Mouse (Mus musculus): ENCODE data around the gene Ppp1r1c. TPM values are rescaled to one million over a fixed set of nuclear protein-coding genes. Genes with fewer than 3 reads are reported as not detected.

The Ppp1r1c gene
- polyA plus RNA-seq, 1 experiment: not detected

DNA sequence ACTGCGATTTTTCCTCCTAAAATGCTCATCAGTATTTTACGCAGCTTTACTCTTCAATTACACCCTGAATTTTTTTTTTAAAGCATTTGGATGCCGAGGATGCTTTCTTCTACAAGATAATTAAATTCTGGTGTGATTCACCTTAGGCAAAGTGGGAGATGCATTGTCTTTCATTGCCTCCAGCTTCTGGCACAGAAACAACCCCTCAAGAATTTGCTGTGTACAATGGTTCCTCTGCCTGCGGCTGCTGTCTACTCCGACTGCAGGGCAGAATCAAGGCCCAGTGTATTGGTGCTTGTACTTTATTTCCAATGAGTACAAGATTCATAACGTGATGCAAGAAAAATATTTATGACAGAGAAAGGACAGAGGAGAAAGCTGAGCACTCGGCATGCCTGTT is 73.2 kb downstream of the Ppp1r1c start:
- no peak overlapping the region for H3K4me3 ChIP-seq (ENCODE audit: control insufficient read depth, insufficient read depth, low read length)
- DNase-seq: no peak
- H3K27me3 ChIP-seq (ENCODE audit: control insufficient read depth, insufficient read depth, low read length): no peaks in the 10 kb centered on the region
- H3K36me3 ChIP-seq (ENCODE audit: control insufficient read depth, insufficient read depth, low read length): no peaks in the 10 kb centered on the region
- WGBS: 94% methylated on average over 7 of the region's 7 CpGs
- no peak overlapping the region for H3K27ac ChIP-seq (ENCODE audit: control insufficient read depth, insufficient read depth, low read length)
- no peak for TF ChIP-seq POLR2A (IDR thresholded peaks at IDR 0.05; ENCODE audit: control insufficient read depth, extremely low read depth, insufficient read depth, low read length, poor library complexity)
- TF ChIP-seq CTCF (IDR thresholded peaks at IDR 0.05; ENCODE audit: borderline replicate concordance, control insufficient read depth, extremely low read depth, insufficient read depth, low read length, poor library complexity): no peak
- no peaks in the 10 kb centered on the region for H3K4me1 ChIP-seq (replicated peaks; ENCODE audit: control insufficient read depth, insufficient read depth, low read length)

DNA sequence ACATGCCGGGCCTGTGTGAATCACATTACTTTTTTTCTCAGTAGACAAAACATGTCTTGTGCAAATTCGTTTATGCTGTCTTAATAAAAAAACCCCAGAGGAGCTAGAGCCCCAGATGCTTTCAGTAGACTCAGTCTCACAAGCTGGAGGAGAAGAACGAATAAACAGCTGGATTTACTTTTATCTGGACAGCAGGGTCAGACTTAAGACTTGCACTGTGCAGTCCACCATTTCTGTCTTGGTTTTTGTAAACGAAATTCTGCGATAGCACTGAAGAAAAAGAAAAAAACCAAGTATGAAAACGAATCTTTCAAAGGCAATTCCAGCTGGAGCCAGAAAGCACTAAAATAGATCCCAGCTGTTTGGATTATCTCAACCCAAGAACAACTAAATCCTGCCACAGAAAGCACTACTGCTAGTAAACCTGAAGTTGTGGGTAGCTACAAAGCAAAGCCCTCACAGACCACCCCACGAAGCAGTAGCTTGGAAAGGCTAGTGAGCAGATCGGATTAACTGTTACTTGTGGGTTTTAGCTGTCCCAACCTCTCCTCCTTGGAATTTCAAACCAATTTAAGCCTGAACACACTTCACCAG is 78.1 kb downstream of the Ppp1r1c start:
- TF ChIP-seq CTCF (IDR thresholded peaks at IDR 0.05; ENCODE audit: borderline replicate concordance, control insufficient read depth, extremely low read depth, insufficient read depth, low read length, poor library complexity) (no peak), POLR2A (IDR thresholded peaks at IDR 0.05; ENCODE audit: control insufficient read depth, extremely low read depth, insufficient read depth, low read length, poor library complexity) (no peak)
- Histone ChIP-seq H3K4me3 (ENCODE audit: control insufficient read depth, insufficient read depth, low read length) (no peak overlapping the region), H3K36me3 (ENCODE audit: control insufficient read depth, insufficient read depth, low read length) (no peaks in the 10 kb centered on the region), H3K4me1 (replicated peaks; ENCODE audit: control insufficient read depth, insufficient read depth, low read length) (no peaks in the 10 kb centered on the region), H3K27me3 (ENCODE audit: control insufficient read depth, insufficient read depth, low read length) (no peaks in the 10 kb centered on the region), H3K27ac (ENCODE audit: control insufficient read depth, insufficient read depth, low read length) (no peak overlapping the region)
- WGBS: 83% methylated on average over 8 of the region's 8 CpGs
- no peak for DNase-seq

- 94% methylated on average over 11 of the region's 11 CpGs for WGBS
- Histone ChIP-seq H3K36me3 (ENCODE audit: control insufficient read depth, insufficient read depth, low read length) (no peaks in the 10 kb centered on the region), H3K27me3 (ENCODE audit: control insufficient read depth, insufficient read depth, low read length) (no peaks in the 10 kb centered on the region), H3K27ac (ENCODE audit: control insufficient read depth, insufficient read depth, low read length) (no peak overlapping the region), H3K4me3 (ENCODE audit: control insufficient read depth, insufficient read depth, low read length) (no peak overlapping the region), H3K4me1 (replicated peaks; ENCODE audit: control insufficient read depth, insufficient read depth, low read length) (no peaks in the 10 kb centered on the region)
- TF ChIP-seq POLR2A (IDR thresholded peaks at IDR 0.05; ENCODE audit: control insufficient read depth, extremely low read depth, insufficient read depth, low read length, poor library complexity) (no peak), CTCF (IDR thresholded peaks at IDR 0.05; ENCODE audit: borderline replicate concordance, control insufficient read depth, extremely low read depth, insufficient read depth, low read length, poor library complexity) (no peak)
- DNase-seq: no peak
Observed at GRCm38 (mm10) chr2:79786467-79786866, 78.9 kb downstream of the Ppp1r1c start.

DNA sequence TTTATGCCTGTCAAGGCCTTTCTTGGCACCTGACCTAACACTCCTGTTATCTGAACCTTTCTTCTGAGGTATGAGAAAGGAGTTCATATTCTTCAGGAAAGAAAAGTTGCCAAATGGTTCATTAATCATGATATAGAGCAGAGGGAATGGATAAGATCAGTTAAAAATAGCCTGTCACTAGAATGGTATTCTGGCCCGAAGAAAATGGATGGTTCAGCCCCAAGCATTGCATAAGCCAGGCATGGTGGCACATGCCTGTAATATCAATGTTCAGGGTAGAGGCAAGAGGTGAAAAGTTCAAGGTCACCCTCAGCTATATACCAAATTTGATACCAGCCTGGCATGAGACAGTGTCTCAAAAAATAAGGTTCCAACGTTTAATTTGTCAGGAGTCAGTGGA is 85.6 kb downstream of the Ppp1r1c start:
- Histone ChIP-seq H3K4me3 (ENCODE audit: control insufficient read depth, insufficient read depth, low read length) (no peak overlapping the region), H3K36me3 (ENCODE audit: control insufficient read depth, insufficient read depth, low read length) (no peaks in the 10 kb centered on the region), H3K27me3 (ENCODE audit: control insufficient read depth, insufficient read depth, low read length) (no peaks in the 10 kb centered on the region), H3K4me1 (replicated peaks; ENCODE audit: control insufficient read depth, insufficient read depth, low read length) (no peaks in the 10 kb centered on the region), H3K27ac (ENCODE audit: control insufficient read depth, insufficient read depth, low read length) (no peak overlapping the region)
- DNase-seq: no peak
- 80% methylated on average over 2 of the region's 2 CpGs for WGBS
- no peak for TF ChIP-seq POLR2A (IDR thresholded peaks at IDR 0.05; ENCODE audit: control insufficient read depth, extremely low read depth, insufficient read depth, low read length, poor library complexity)
- no peak for TF ChIP-seq CTCF (IDR thresholded peaks at IDR 0.05; ENCODE audit: borderline replicate concordance, control insufficient read depth, extremely low read depth, insufficient read depth, low read length, poor library complexity)

- DNase-seq: no peak
- WGBS: 91% methylated on average over 2 of the region's 2 CpGs
- TF ChIP-seq POLR2A (IDR thresholded peaks at IDR 0.05; ENCODE audit: control insufficient read depth, extremely low read depth, insufficient read depth, low read length, poor library complexity): no peak
- Histone ChIP-seq H3K27me3 (ENCODE audit: control insufficient read depth, insufficient read depth, low read length) (no peaks in the 10 kb centered on the region), H3K36me3 (ENCODE audit: control insufficient read depth, insufficient read depth, low read length) (no peaks in the 10 kb centered on the region), H3K27ac (ENCODE audit: control insufficient read depth, insufficient read depth, low read length) (no peak overlapping the region), H3K4me3 (ENCODE audit: control insufficient read depth, insufficient read depth, low read length) (no peak overlapping the region), H3K4me1 (replicated peaks; ENCODE audit: control insufficient read depth, insufficient read depth, low read length) (no peaks in the 10 kb centered on the region)
Observed at GRCm38 (mm10) chr2:79797444-79797843, 89.9 kb downstream of the Ppp1r1c start.

- no peaks in the 10 kb centered on the region for H3K36me3 ChIP-seq (ENCODE audit: control insufficient read depth, insufficient read depth, low read length)
Observed at GRCm38 (mm10) chr2:79798627-79799026, 91.0 kb downstream of the Ppp1r1c start.

More at GRCm38 (mm10) chr2:79798627-79799026, 91.0 kb downstream of the Ppp1r1c start:
- Histone ChIP-seq H3K27ac (ENCODE audit: control insufficient read depth, insufficient read depth, low read length) (no peak overlapping the region), H3K4me1 (replicated peaks; ENCODE audit: control insufficient read depth, insufficient read depth, low read length) (no peaks in the 10 kb centered on the region), H3K27me3 (ENCODE audit: control insufficient read depth, insufficient read depth, low read length) (no peaks in the 10 kb centered on the region), H3K4me3 (ENCODE audit: control insufficient read depth, insufficient read depth, low read length) (no peak overlapping the region)
- 77% methylated on average over 7 of the region's 7 CpGs for WGBS
- DNase-seq: no peak
- TF ChIP-seq POLR2A (IDR thresholded peaks at IDR 0.05; ENCODE audit: control insufficient read depth, extremely low read depth, insufficient read depth, low read length, poor library complexity): no peak
- TF ChIP-seq CTCF (IDR thresholded peaks at IDR 0.05; ENCODE audit: borderline replicate concordance, control insufficient read depth, extremely low read depth, insufficient read depth, low read length, poor library complexity): no peak

Measured in thymus, adult 2 months (tissue).